Mouse (Mus musculus) adipocyte (in vitro differentiated cells): ENCODE results near the gene Pear1.
A peak's percentile ranks its signal among the peaks of the same experiment; 100 is the strongest.
"Not testable (repeated sequence)": the region's sequence is repeated elsewhere in the genome, so short reads cannot be mapped to it uniquely, and the experiment has no call there.

Experiments used
- DNase-seq: peaks from one replicate; pipeline ENCODE4 v3.0.0-alpha.2; 2016; ENCODE audit warnings: low spot score

The Pear1 gene

GRCm38 (mm10) chr3:87824206-87824605 is at the start of gene Pear1:
Gene Pear1 (minus strand): TSS chr3:87824306.
- DNase-seq = not testable (repeated sequence)

GRCm38 (mm10) chr3:87864111-87864510 is 40.0 kb upstream of the Pear1 start:
- not testable (repeated sequence) for DNase-seq

GRCm38 (mm10) chr3:87859813-87860212 is 35.7 kb upstream of the Pear1 start:
- DNase-seq = peak; percentile 91

- DNase-seq = peak; percentile 64
These were observed 33.6 kb upstream of the Pear1 start for GRCm38 (mm10) chr3:87857666-87858065.

- peak; percentile 33 for DNase-seq
These were observed 31.8 kb upstream of the Pear1 start for GRCm38 (mm10) chr3:87855936-87856335.

GRCm38 (mm10) chr3:87854795-87855568 is 30.9 kb upstream of the Pear1 start:
- peak; percentile 88 for DNase-seq

GRCm38 (mm10) chr3:87849117-87849516 is 25.0 kb upstream of the Pear1 start:
- no peak for DNase-seq

- DNase-seq = no peak
These were observed 23.6 kb upstream of the Pear1 start for GRCm38 (mm10) chr3:87847680-87848079.

GRCm38 (mm10) chr3:87846650-87847110 is 22.6 kb upstream of the Pear1 start, which contains the start of gene Sh2d2a:
Gene Sh2d2a (plus strand): TSS chr3:87846755.
- no peak for DNase-seq

GRCm38 (mm10) chr3:87846186-87846585 is 22.1 kb upstream of the Pear1 start:
- no peak for DNase-seq

- DNase-seq = no peak
These were observed 20.9 kb upstream of the Pear1 start for GRCm38 (mm10) chr3:87844981-87845380.

GRCm38 (mm10) chr3:87840858-87841257 is 16.8 kb upstream of the Pear1 start:
- no peak for DNase-seq

GRCm38 (mm10) chr3:87838622-87839021 is 14.5 kb upstream of the Pear1 start:
- DNase-seq = peak; percentile 75

GRCm38 (mm10) chr3:87833482-87833881 is 9.4 kb upstream of the Pear1 start:
- DNase-seq = no peak

GRCm38 (mm10) chr3:87832109-87832859 is 8.2 kb upstream of the Pear1 start:
- peak; percentile 50 for DNase-seq

GRCm38 (mm10) chr3:87829025-87829424 is 4.9 kb upstream of the Pear1 start:
- DNase-seq = no peak

GRCm38 (mm10) chr3:87828435-87828834 is 4.3 kb upstream of the Pear1 start:
- DNase-seq = no peak

GRCm38 (mm10) chr3:87818226-87818625 is 5.9 kb downstream of the Pear1 start:
- no peak for DNase-seq

GRCm38 (mm10) chr3:87816646-87817093 is 7.4 kb downstream of the Pear1 start:
- peak; percentile 89 for DNase-seq

GRCm38 (mm10) chr3:87816166-87816565 is 7.9 kb downstream of the Pear1 start:
- DNase-seq = no peak

- no peak for DNase-seq
These were observed 11.2 kb downstream of the Pear1 start for GRCm38 (mm10) chr3:87812873-87813272.

GRCm38 (mm10) chr3:87812413-87812812 is 11.7 kb downstream of the Pear1 start:
- no peak for DNase-seq

- DNase-seq = no peak
These were observed 12.8 kb downstream of the Pear1 start for GRCm38 (mm10) chr3:87811297-87811696.
